Mouse (Mus musculus): ENCODE data around the gene Ccdc157. TPM values are rescaled to one million over a fixed set of nuclear protein-coding genes. Genes with fewer than 3 reads are reported as not detected.

Ccdc157 gene
- total and polyA plus RNA-seq, 2 experiments from 2014 or later, result 2.7 to 6.5 TPM

GRCm38 (mm10) chr11:4142352-4142751, 17.7 kb downstream of the Ccdc157 start:
- H3K4me2 ChIP-seq (ENCODE audit: low read depth, low read length), result no peak overlapping the region
- no peaks in the 10 kb centered on the region for H3K9me3 ChIP-seq (replicated peaks; ENCODE audit: control insufficient read depth, low read length)
- DNase-seq (ENCODE audit: low spot score) (no peak), ATAC-seq (ENCODE audit: insufficient read depth, low read depth) (no peak)
- H3K36me3 ChIP-seq (replicated peaks; ENCODE audit: control insufficient read depth, insufficient read depth, low read length), result peaks cover 62% of the 10 kb centered on the region
- WGBS, result 86% methylated on average over 4 of the region's 4 CpGs
- no peak overlapping the region for H3K4me3 ChIP-seq (ENCODE audit: low read depth, low read length)
- no peak overlapping the region for H3K9ac ChIP-seq (replicated peaks; ENCODE audit: low read depth, low read length)
- H3K27ac ChIP-seq (ENCODE audit: low read depth), result no peak overlapping the region
- TF ChIP-seq CTCF (IDR thresholded peaks at IDR 0.05; ENCODE audit: low read depth) (no peak), EP300 (IDR thresholded peaks at IDR 0.05; ENCODE audit: low read depth) (no peak)
- no peaks in the 10 kb centered on the region for H3K4me1 ChIP-seq (ENCODE audit: control insufficient read depth, insufficient read depth)
- no peaks in the 10 kb centered on the region for H3K27me3 ChIP-seq (ENCODE audit: control insufficient read depth, insufficient read depth, low read length)

- H3K9ac ChIP-seq (replicated peaks; ENCODE audit: low read depth, low read length), result no peak overlapping the region
These were observed 18.6 kb downstream of the Ccdc157 start for GRCm38 (mm10) chr11:4141505-4141904.

GRCm38 (mm10) chr11:4138964-4139363, 21.1 kb downstream of the Ccdc157 start:
- no peak overlapping the region for H3K9ac ChIP-seq (replicated peaks; ENCODE audit: low read depth, low read length)

More at GRCm38 (mm10) chr11:4141505-4141904, 18.6 kb downstream of the Ccdc157 start:
- ATAC-seq (ENCODE audit: insufficient read depth, low read depth), result no peak
- Histone ChIP-seq H3K27me3 (ENCODE audit: control insufficient read depth, insufficient read depth, low read length) (no peaks in the 10 kb centered on the region), H3K9me3 (replicated peaks; ENCODE audit: control insufficient read depth, low read length) (no peaks in the 10 kb centered on the region), H3K4me3 (ENCODE audit: low read depth, low read length) (no peak overlapping the region), H3K27ac (ENCODE audit: low read depth) (no peak overlapping the region), H3K4me2 (ENCODE audit: low read depth, low read length) (no peak overlapping the region), H3K36me3 (replicated peaks; ENCODE audit: control insufficient read depth, insufficient read depth, low read length) (peaks cover 66% of the 10 kb centered on the region), H3K4me1 (ENCODE audit: control insufficient read depth, insufficient read depth) (no peaks in the 10 kb centered on the region)
- TF ChIP-seq EP300 (IDR thresholded peaks at IDR 0.05; ENCODE audit: low read depth), result no peak
- TF ChIP-seq CTCF (IDR thresholded peaks at IDR 0.05; ENCODE audit: low read depth), result no peak
- no peak for DNase-seq (ENCODE audit: low spot score)

GRCm38 (mm10) chr11:4134986-4135935, 24.8 kb downstream of the Ccdc157 start, which contains the start of gene Rnf215:
Rnf215 (plus strand) TSS chr11:4135202.
- H3K9me3 ChIP-seq (replicated peaks; ENCODE audit: control insufficient read depth, low read length), result 0 out of 2 replicates have a peak, but pooled peaks cover 4% of the 10 kb centered on the region
- peak within 1 kb of the TSS; percentile 83 for H3K4me2 ChIP-seq (ENCODE audit: low read depth, low read length)
- ATAC-seq (ENCODE audit: insufficient read depth, low read depth), result peak; percentile 94
- 0 out of 2 replicates have a peak, but pooled peaks cover 6% of the 10 kb centered on the region for H3K4me1 ChIP-seq (ENCODE audit: control insufficient read depth, insufficient read depth)
- H3K4me3 ChIP-seq (ENCODE audit: low read depth, low read length), result peak within 1 kb of the TSS; percentile 92
- H3K36me3 ChIP-seq (replicated peaks; ENCODE audit: control insufficient read depth, insufficient read depth, low read length), result peaks cover 24% of the 10 kb centered on the region
- 2% methylated on average over 59 of the region's 66 CpGs for WGBS
- DNase-seq (ENCODE audit: low spot score), result peak; percentile 86
- peak within 1 kb of the TSS; percentile 86 for H3K27ac ChIP-seq (ENCODE audit: low read depth)
- H3K9ac ChIP-seq (replicated peaks; ENCODE audit: low read depth, low read length), result peak within 1 kb of the TSS; percentile 92
- TF ChIP-seq CTCF (IDR thresholded peaks at IDR 0.05; ENCODE audit: low read depth) (peak; percentile 61), EP300 (IDR thresholded peaks at IDR 0.05; ENCODE audit: low read depth) (no peak)
- H3K27me3 ChIP-seq (ENCODE audit: control insufficient read depth, insufficient read depth, low read length), result no peaks in the 10 kb centered on the region

More at GRCm38 (mm10) chr11:4138964-4139363, 21.1 kb downstream of the Ccdc157 start:
- Histone ChIP-seq H3K36me3 (replicated peaks; ENCODE audit: control insufficient read depth, insufficient read depth, low read length) (peaks cover 60% of the 10 kb centered on the region), H3K4me1 (ENCODE audit: control insufficient read depth, insufficient read depth) (0 out of 2 replicates have a peak, but pooled peaks cover 6% of the 10 kb centered on the region), H3K27me3 (ENCODE audit: control insufficient read depth, insufficient read depth, low read length) (no peaks in the 10 kb centered on the region), H3K4me3 (ENCODE audit: low read depth, low read length) (no peak overlapping the region), H3K27ac (ENCODE audit: low read depth) (no peak overlapping the region), H3K9me3 (replicated peaks; ENCODE audit: control insufficient read depth, low read length) (no peaks in the 10 kb centered on the region), H3K4me2 (ENCODE audit: low read depth, low read length) (no peak overlapping the region)
- TF ChIP-seq EP300 (IDR thresholded peaks at IDR 0.05; ENCODE audit: low read depth) (no peak), CTCF (IDR thresholded peaks at IDR 0.05; ENCODE audit: low read depth) (no peak)
- ATAC-seq (ENCODE audit: insufficient read depth, low read depth) (no peak), DNase-seq (ENCODE audit: low spot score) (no peak)
- WGBS, result 80% methylated on average over 2 of the region's 2 CpGs

GRCm38 (mm10) chr11:4134400-4134799, 25.7 kb downstream of the Ccdc157 start:
- H3K9me3 ChIP-seq (replicated peaks; ENCODE audit: control insufficient read depth, low read length), result 0 out of 2 replicates have a peak, but pooled peaks cover 4% of the 10 kb centered on the region
- no peaks in the 10 kb centered on the region for H3K27me3 ChIP-seq (ENCODE audit: control insufficient read depth, insufficient read depth, low read length)
- no peak overlapping the region for H3K4me3 ChIP-seq (ENCODE audit: low read depth, low read length)
- no peak overlapping the region for H3K9ac ChIP-seq (replicated peaks; ENCODE audit: low read depth, low read length)
- H3K36me3 ChIP-seq (replicated peaks; ENCODE audit: control insufficient read depth, insufficient read depth, low read length), result peaks cover 15% of the 10 kb centered on the region
- DNase-seq (ENCODE audit: low spot score) (no peak), ATAC-seq (ENCODE audit: insufficient read depth, low read depth) (no peak)
- 53% methylated on average over 6 of the region's 6 CpGs for WGBS
- H3K4me2 ChIP-seq (ENCODE audit: low read depth, low read length), result no peak overlapping the region
- TF ChIP-seq EP300 (IDR thresholded peaks at IDR 0.05; ENCODE audit: low read depth) (no peak), CTCF (IDR thresholded peaks at IDR 0.05; ENCODE audit: low read depth) (no peak)
- H3K4me1 ChIP-seq (ENCODE audit: control insufficient read depth, insufficient read depth), result 0 out of 2 replicates have a peak, but pooled peaks cover 6% of the 10 kb centered on the region
- no peak overlapping the region for H3K27ac ChIP-seq (ENCODE audit: low read depth)
